Mouse (Mus musculus): ENCODE data around the gene Cxcl10.

GRCm38 (mm10) chr5:92304291-92304690, 44.4 kb downstream of the Cxcl10 start:
- TF ChIP-seq CTCF (IDR thresholded peaks at IDR 0.05; ENCODE audit: control insufficient read depth, insufficient read depth, insufficient read length) (no peak), MYOG (IDR thresholded peaks at IDR 0.05; ENCODE audit: control insufficient read depth, extremely low read depth, insufficient read length) (no peak), MYOD1 (IDR thresholded peaks at IDR 0.05; ENCODE audit: control insufficient read depth, insufficient read length, low read depth) (no peak)

All from C2C12 (cell line).